Mouse (Mus musculus) embryonic facial prominence, embryonic 12.5 days (tissue): ENCODE results near the gene Glo1. TPM values are rescaled to one million over a fixed set of nuclear protein-coding genes. Genes with fewer than 3 reads are reported as not detected.

ENCODE experiments used
- ATAC-seq: fragments of 200-750 bp; cut with Nextera tagmentation; 2 replicates; pipeline ENCODE4 v1.8.0; 2017; ENCODE audit not compliant: insufficient number of reproducible peaks, insufficient read depth, low FRiP score, low TSS enrichment
- H3K27ac ChIP-seq: fragments of 300-500 bp; sonication (generic); 2 replicates; pipeline ENCODE4 v1.5.1; 2016; ENCODE audit warnings: mild to moderate bottlenecking
- H3K27me3 ChIP-seq: fragments of 300-500 bp; sonication (generic); 2 replicates; pipeline ENCODE4 v1.6.1; 2016; ENCODE audit warnings: mild to moderate bottlenecking, moderate library complexity
- H3K36me3 ChIP-seq: fragments of 300-500 bp; sonication (generic); 2 replicates; pipeline ENCODE4 v1.6.1; 2016; ENCODE audit warnings: mild to moderate bottlenecking
- H3K4me1 ChIP-seq: fragments of 300-500 bp; sonication (generic); 2 replicates; pipeline ENCODE4 v1.6.1; 2016
- H3K4me2 ChIP-seq: fragments of 300-500 bp; sonication (generic); replicated peaks from 2 replicates; pipeline ENCODE4 v1.6.1; 2016; ENCODE audit warnings: mild to moderate bottlenecking, moderate library complexity
- H3K4me3 ChIP-seq: fragments of 300-500 bp; sonication (generic); 2 replicates; pipeline ENCODE4 v1.5.1; 2016; ENCODE audit warnings: mild to moderate bottlenecking
- H3K9ac ChIP-seq: fragments of 300-500 bp; sonication (generic); 2 replicates; pipeline ENCODE4 v1.6.1; 2016; ENCODE audit warnings: mild to moderate bottlenecking, moderate library complexity
- H3K9me3 ChIP-seq: fragments of 300-500 bp; sonication (generic); 2 replicates; pipeline ENCODE4 v1.6.1; 2016; ENCODE audit warnings: mild to moderate bottlenecking, moderate library complexity
- WGBS: fragments of 180-500 bp; shearing (Covaris S2); methylation state at CpG from one replicate; pipeline ENCODE4 v1.1.7; 2016; 5-methylcytosine and 5-hydroxymethylcytosine counted together
- polyA plus RNA-seq: library from polyadenylated mRNA; unstranded; fragments of >200 nt; fragmentation: Nextera tagmentation; extraction: Ambion mirVana; gene quantifications from 2 replicates; pipeline ENCODE4 v1.2.1, GENCODE M21; 2016

Glo1 gene
- polyA plus RNA-seq, 1 experiment from 2014 or later, result 218 TPM

DNA sequence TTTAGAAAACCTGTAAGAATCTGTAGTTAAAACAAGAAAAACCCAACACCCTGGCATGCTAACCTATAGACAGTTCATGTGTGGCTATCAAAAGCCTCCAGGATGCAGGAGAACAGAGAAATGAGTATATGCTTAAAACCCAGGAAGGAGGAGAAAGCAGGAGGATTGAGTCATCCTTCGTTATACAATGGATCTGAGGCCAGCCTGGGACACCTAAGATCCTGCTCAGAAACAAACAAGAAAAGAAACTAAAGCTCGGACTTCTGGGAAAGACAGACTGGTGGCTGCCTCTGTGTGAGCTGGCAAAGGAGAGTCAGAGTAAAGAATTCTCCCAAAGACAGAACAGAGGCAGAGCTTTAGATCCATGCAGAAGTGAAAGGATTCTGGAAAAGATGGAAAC is 68.0 kb downstream of the Glo1 start:
- Histone ChIP-seq H3K36me3 (no peaks in the 10 kb centered on the region), H3K9ac (no peak overlapping the region), H3K4me3 (no peak overlapping the region), H3K27me3 (no peaks in the 10 kb centered on the region), H3K27ac (no peak overlapping the region), H3K4me2 (no peak overlapping the region), H3K9me3 (no peaks in the 10 kb centered on the region), H3K4me1 (peaks cover 5% of the 10 kb centered on the region; the same call in 1 of the 2 replicates)
- no peak for ATAC-seq
- 86% methylated on average over 2 of the region's 2 CpGs for WGBS

- no peak for ATAC-seq
- 78% methylated on average over 3 of the region's 3 CpGs for WGBS
- Histone ChIP-seq H3K36me3 (no peaks in the 10 kb centered on the region), H3K4me1 (peaks cover 5% of the 10 kb centered on the region; the same call in 1 of the 2 replicates), H3K27me3 (no peaks in the 10 kb centered on the region), H3K4me2 (no peak overlapping the region), H3K27ac (no peak overlapping the region), H3K4me3 (no peak overlapping the region), H3K9me3 (no peaks in the 10 kb centered on the region), H3K9ac (no peak overlapping the region)
These were observed 70.2 kb downstream of the Glo1 start for GRCm38 (mm10) chr17:30556512-30556911.

- Histone ChIP-seq H3K27me3 (no peaks in the 10 kb centered on the region), H3K27ac (no peak overlapping the region), H3K4me3 (no peak overlapping the region), H3K9me3 (no peaks in the 10 kb centered on the region), H3K4me1 (peaks cover 23% of the 10 kb centered on the region), H3K4me2 (no peak overlapping the region), H3K9ac (no peak overlapping the region), H3K36me3 (no peaks in the 10 kb centered on the region)
- no peak for ATAC-seq
- 93% methylated on average over 4 of the region's 4 CpGs for WGBS
These were observed 73.4 kb downstream of the Glo1 start for GRCm38 (mm10) chr17:30553027-30553937.

DNA sequence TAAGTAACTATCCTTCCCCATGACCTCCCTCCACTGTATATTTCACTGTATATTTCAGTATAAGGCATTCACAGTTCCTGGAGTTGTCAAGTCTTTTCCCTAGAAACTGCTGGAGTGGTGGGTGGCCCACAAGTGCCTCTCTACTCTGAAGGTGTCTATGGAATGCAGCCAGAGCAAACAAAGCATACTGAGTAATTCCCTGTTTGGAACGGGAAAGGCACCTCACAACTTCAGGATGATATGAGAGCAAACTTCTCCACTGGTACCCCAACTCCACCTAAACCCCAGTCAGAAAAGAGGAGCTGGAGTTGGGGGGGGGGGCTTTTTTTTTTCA is 75.9 kb downstream of the Glo1 start:
- no peak overlapping the region for H3K4me2 ChIP-seq
- 0 out of 2 replicates have a peak overlapping the region, but pooled peaks have one; percentile 37 for H3K27ac ChIP-seq
- no peak overlapping the region for H3K9ac ChIP-seq
- WGBS, result 15% methylated on average over 1 of the region's 1 CpGs
- ATAC-seq, result no peak
- no peaks in the 10 kb centered on the region for H3K36me3 ChIP-seq
- H3K9me3 ChIP-seq, result no peaks in the 10 kb centered on the region
- H3K4me1 ChIP-seq, result peaks cover 21% of the 10 kb centered on the region
- H3K27me3 ChIP-seq, result no peaks in the 10 kb centered on the region
- no peak overlapping the region for H3K4me3 ChIP-seq

- Histone ChIP-seq H3K36me3 (no peaks in the 10 kb centered on the region), H3K9ac (no peak overlapping the region), H3K27ac (peak overlapping the region; percentile 37; the same call in 1 of the 2 replicates), H3K9me3 (no peaks in the 10 kb centered on the region), H3K4me2 (no peak overlapping the region), H3K27me3 (no peaks in the 10 kb centered on the region), H3K4me1 (peaks cover 21% of the 10 kb centered on the region), H3K4me3 (no peak overlapping the region)
- WGBS, result 41% methylated on average over 9 of the region's 9 CpGs
- no peak for ATAC-seq
These were observed 76.5 kb downstream of the Glo1 start for GRCm38 (mm10) chr17:30549899-30550773.

GRCm38 (mm10) chr17:30539098-30539497 is 87.6 kb downstream of the Glo1 start:
- Histone ChIP-seq H3K36me3 (no peaks in the 10 kb centered on the region), H3K4me3 (no peak overlapping the region), H3K27me3 (no peaks in the 10 kb centered on the region), H3K4me2 (no peak overlapping the region), H3K27ac (0 out of 2 replicates have a peak overlapping the region, but pooled peaks have one; percentile 46), H3K4me1 (peaks cover 12% of the 10 kb centered on the region), H3K9ac (no peak overlapping the region), H3K9me3 (no peaks in the 10 kb centered on the region)
- ATAC-seq, result no peak
- 37% methylated on average over 8 of the region's 8 CpGs for WGBS

GRCm38 (mm10) chr17:30536651-30537050 is 90.0 kb downstream of the Glo1 start:
- Histone ChIP-seq H3K27me3 (no peaks in the 10 kb centered on the region), H3K27ac (no peak overlapping the region)
- 73% methylated on average over 5 of the region's 5 CpGs for WGBS

More at GRCm38 (mm10) chr17:30536651-30537050, 90.0 kb downstream of the Glo1 start:
- no peak overlapping the region for H3K4me3 ChIP-seq
- no peak for ATAC-seq
- H3K9me3 ChIP-seq, result no peaks in the 10 kb centered on the region
- H3K36me3 ChIP-seq, result no peaks in the 10 kb centered on the region
- no peak overlapping the region for H3K9ac ChIP-seq
- H3K4me1 ChIP-seq, result peaks cover 12% of the 10 kb centered on the region
- no peak overlapping the region for H3K4me2 ChIP-seq

Other genes starting within 250 kb of the Glo1 start
- gene Btbd9, start 50.4 kb downstream of the Glo1 start, polyA plus RNA-seq, result 71.6 and 78.9 TPM in 2 replicates
- gene Dnah8, start 2.5 kb downstream of the Glo1 start, polyA plus RNA-seq, result 1.4 and 2.1 TPM in 2 replicates